Mouse (Mus musculus) cerebellum, adult 2 months (tissue): ENCODE results near the gene Trappc4.
"Not testable (repeated sequence)": the region's sequence is repeated elsewhere in the genome, so short reads cannot be mapped to it uniquely, and the experiment has no call there.

Source experiments
- CTCF ChIP-seq: fragments of 200-500 bp; IDR thresholded peaks from 2 replicates; pipeline ENCODE4 v1.5.1; 2011; ENCODE audit warnings: low read depth, mild to moderate bottlenecking, control low read depth, low read length, moderate library complexity, borderline replicate concordance; ENCODE audit not compliant: insufficient read depth
- POLR2A ChIP-seq: fragments of 200-500 bp; IDR thresholded peaks from 2 replicates; pipeline ENCODE4 v1.6.1; 2011; ENCODE audit warnings: low read length, control low read depth, borderline replicate concordance; ENCODE audit not compliant: insufficient read depth

- TF ChIP-seq CTCF, POLR2A: not testable (repeated sequence)
Observed at GRCm38 (mm10) chr9:44361931-44362330, 45.5 kb downstream of the Trappc4 start.
